Mouse (Mus musculus): ENCODE measurements around the gene Vgll2. TPM values are rescaled to one million over a fixed set of nuclear protein-coding genes. Genes with fewer than 3 reads are reported as not detected.

The Vgll2 gene
- polyA plus RNA-seq, 1 experiment: not detected

GRCm38 (mm10) chr10:52043086-52043485 is 20.8 kb downstream of the Vgll2 start:
- Histone ChIP-seq H3K9me3 (replicated peaks; ENCODE audit: control insufficient read depth, insufficient read depth, low read length, poor library complexity, severe bottlenecking) (no peaks in the 10 kb centered on the region), H3K4me3 (ENCODE audit: low read depth, low read length) (no peak overlapping the region), H3K9ac (ENCODE audit: low read depth, poor library complexity, severe bottlenecking) (no peak overlapping the region), H3K36me3 (ENCODE audit: control insufficient read depth, insufficient read depth, low read length, poor library complexity, severe bottlenecking) (no peaks in the 10 kb centered on the region), H3K4me1 (ENCODE audit: control insufficient read depth, insufficient read depth, low read length) (no peaks in the 10 kb centered on the region), H3K27me3 (ENCODE audit: control insufficient read depth, insufficient read depth, low read length, poor library complexity, severe bottlenecking) (no peaks in the 10 kb centered on the region; the same call in 1 of the 2 replicates), H3K27ac (ENCODE audit: insufficient read depth, low read length) (no peak overlapping the region)
- TF ChIP-seq EP300 (IDR thresholded peaks at IDR 0.05; ENCODE audit: insufficient read depth, low read depth, low read length): no peak
- no peak for TF ChIP-seq CTCF (IDR thresholded peaks at IDR 0.05; ENCODE audit: low read depth, low read length)
- TF ChIP-seq POLR2A (IDR thresholded peaks at IDR 0.05; ENCODE audit: insufficient read depth, low read length): no peak

- H3K4me3 ChIP-seq (ENCODE audit: low read depth, low read length): no peak overlapping the region
- TF ChIP-seq EP300 (IDR thresholded peaks at IDR 0.05; ENCODE audit: insufficient read depth, low read depth, low read length): no peak
- no peak for TF ChIP-seq CTCF (IDR thresholded peaks at IDR 0.05; ENCODE audit: low read depth, low read length)
- TF ChIP-seq POLR2A (IDR thresholded peaks at IDR 0.05; ENCODE audit: insufficient read depth, low read length): no peak
- H3K36me3 ChIP-seq (ENCODE audit: control insufficient read depth, insufficient read depth, low read length, poor library complexity, severe bottlenecking): no peaks in the 10 kb centered on the region
- H3K9ac ChIP-seq (ENCODE audit: low read depth, poor library complexity, severe bottlenecking): no peak overlapping the region
- H3K4me1 ChIP-seq (ENCODE audit: control insufficient read depth, insufficient read depth, low read length): no peaks in the 10 kb centered on the region
- no peak overlapping the region for H3K27ac ChIP-seq (ENCODE audit: insufficient read depth, low read length)
- H3K27me3 ChIP-seq (ENCODE audit: control insufficient read depth, insufficient read depth, low read length, poor library complexity, severe bottlenecking): no peaks in the 10 kb centered on the region; the same call in 1 of the 2 replicates
- H3K9me3 ChIP-seq (replicated peaks; ENCODE audit: control insufficient read depth, insufficient read depth, low read length, poor library complexity, severe bottlenecking): no peaks in the 10 kb centered on the region
Observed at GRCm38 (mm10) chr10:52048287-52048686, 26.0 kb downstream of the Vgll2 start.

DNA sequence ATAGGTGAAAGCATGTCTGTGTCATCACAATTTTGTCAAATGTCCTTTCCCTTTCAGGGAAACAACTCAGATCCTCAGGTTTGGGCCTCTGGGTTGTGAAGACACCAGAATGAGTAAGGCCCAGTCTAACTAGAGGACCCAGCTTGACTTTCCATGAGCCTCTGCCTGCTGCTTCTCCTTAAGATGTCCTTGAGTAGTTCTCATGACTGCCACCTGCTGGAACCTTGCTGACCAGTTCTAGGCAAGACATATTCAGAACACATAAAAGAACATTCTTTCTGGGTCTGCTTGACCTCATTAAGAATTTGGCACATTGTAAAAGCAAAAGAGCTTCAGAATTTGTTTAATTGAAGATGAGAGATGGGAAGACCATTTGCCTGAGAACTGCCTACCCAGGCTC is 50.2 kb downstream of the Vgll2 start:
- no peak overlapping the region for H3K4me3 ChIP-seq (ENCODE audit: low read depth, low read length)
- no peak overlapping the region for H3K9ac ChIP-seq (ENCODE audit: low read depth, poor library complexity, severe bottlenecking)
- no peaks in the 10 kb centered on the region for H3K4me1 ChIP-seq (ENCODE audit: control insufficient read depth, insufficient read depth, low read length)
- H3K27ac ChIP-seq (ENCODE audit: insufficient read depth, low read length): no peak overlapping the region
- peak; percentile 32 for TF ChIP-seq CTCF (IDR thresholded peaks at IDR 0.05; ENCODE audit: low read depth, low read length)
- no peak for TF ChIP-seq POLR2A (IDR thresholded peaks at IDR 0.05; ENCODE audit: insufficient read depth, low read length)
- no peaks in the 10 kb centered on the region for H3K36me3 ChIP-seq (ENCODE audit: control insufficient read depth, insufficient read depth, low read length, poor library complexity, severe bottlenecking)
- H3K27me3 ChIP-seq (ENCODE audit: control insufficient read depth, insufficient read depth, low read length, poor library complexity, severe bottlenecking): no peaks in the 10 kb centered on the region
- H3K9me3 ChIP-seq (replicated peaks; ENCODE audit: control insufficient read depth, insufficient read depth, low read length, poor library complexity, severe bottlenecking): no peaks in the 10 kb centered on the region

Other genes with a start within 250 kb of the Vgll2 start
- gene Ros1, start 172.7 kb downstream of the Vgll2 start, polyA plus RNA-seq (2011; ENCODE audit: insufficient read depth, insufficient read length, low read depth, missing spikeins): not detected in 2 replicates
- gene Dcbld1, start 211.1 kb downstream of the Vgll2 start, polyA plus RNA-seq (2011; ENCODE audit: insufficient read depth, insufficient read length, low read depth, missing spikeins): 19.7 and 20.4 TPM in 2 replicates